Comparison of ENCODE assay signal across 7 mouse cellular contexts in genomic region chr11:106272644-106273310, GRCm38 (mm10). TPM values are rescaled to one million over a fixed set of nuclear protein-coding genes. Genes with fewer than 3 reads are reported as not detected.
DNase-seq lines count a peak whose midpoint lies in the region; ATAC-seq lines count a peak whose summit lies in the region.

Gene Smarcd2 (minus strand): TSS chr11:106272972.

- H3K9me3 ChIP-seq in embryonic facial prominence, embryonic 11.5 days (replicated peaks; ENCODE audit: control insufficient read depth, low read length), result no peaks in the 10 kb centered on the region
- H3K9me3 ChIP-seq in limb, embryonic 10.5 days (replicated peaks), result no peaks in the 10 kb centered on the region
- H3K9me3 ChIP-seq in midbrain, embryonic 13.5 days, result no peaks in the 10 kb centered on the region

- no peaks in the 10 kb centered on the region for H3K27me3 ChIP-seq in embryonic facial prominence, embryonic 11.5 days (ENCODE audit: control insufficient read depth, insufficient read depth, low read length)
- H3K27me3 ChIP-seq in limb, embryonic 10.5 days (ENCODE audit: low read depth, poor library complexity, severe bottlenecking), result no peaks in the 10 kb centered on the region
- 0 out of 2 replicates have a peak, but pooled peaks cover 4% of the 10 kb centered on the region for H3K27me3 ChIP-seq in midbrain, embryonic 13.5 days

- peak; percentile 90 for ATAC-seq in embryonic facial prominence, embryonic 11.5 days (replicated peaks; ENCODE audit: insufficient number of reproducible peaks, low FRiP score, low TSS enrichment, low read depth)
- peak; percentile 81 for ATAC-seq in granulocyte monocyte progenitor cell, adult 5-6 weeks (replicated peaks; ENCODE audit: poor library complexity, severe bottlenecking)
- ATAC-seq in midbrain, embryonic 13.5 days, result peak; percentile 93

- peak within 1 kb of the TSS; percentile 97 for H3K4me3 ChIP-seq in embryonic facial prominence, embryonic 11.5 days (ENCODE audit: low read depth, low read length)
- H3K4me3 ChIP-seq in limb, embryonic 10.5 days, result peak within 1 kb of the TSS; percentile 89
- peak within 1 kb of the TSS; percentile 97 for H3K4me3 ChIP-seq in midbrain, embryonic 13.5 days (replicated peaks)

- H3K27ac ChIP-seq in embryonic facial prominence, embryonic 11.5 days (replicated peaks; ENCODE audit: low read depth, low read length), result peak within 1 kb of the TSS; percentile 93
- H3K27ac ChIP-seq in limb, embryonic 10.5 days, result peak within 1 kb of the TSS; percentile 98
- peak within 1 kb of the TSS; percentile 89 for H3K27ac ChIP-seq in midbrain, embryonic 13.5 days

- peak within 1 kb of the TSS; percentile 77 for H3K4me2 ChIP-seq in embryonic facial prominence, embryonic 11.5 days (ENCODE audit: low read depth, low read length)
- peak within 1 kb of the TSS; percentile 89 for H3K4me2 ChIP-seq in midbrain, embryonic 13.5 days (replicated peaks)

- DNase-seq in adrenal gland, postnatal 14 days, result peak; percentile 100
- peak; percentile 99 for DNase-seq in embryonic facial prominence, embryonic 11.5 days (ENCODE audit: low spot score)
- DNase-seq in kidney, adult 11 months, result peak; percentile 100
- DNase-seq in limb, embryonic 10.5 days (ENCODE audit: low spot score), result peak; percentile 99
- DNase-seq in spleen, adult 12 weeks (ENCODE audit: low spot score), result peak; percentile 99

- WGBS in embryonic facial prominence, embryonic 11.5 days, result under 1% methylated on average over 71 of the region's 72 CpGs
- under 1% methylated on average over 72 of the region's 72 CpGs for WGBS in limb, embryonic 10.5 days
- WGBS in midbrain, embryonic 13.5 days, result under 1% methylated on average over 72 of the region's 72 CpGs

- no peaks in the 10 kb centered on the region for H3K36me3 ChIP-seq in embryonic facial prominence, embryonic 11.5 days (replicated peaks; ENCODE audit: control insufficient read depth, insufficient read depth, low read depth, low read length)
- H3K36me3 ChIP-seq in limb, embryonic 10.5 days, result peaks cover 10% of the 10 kb centered on the region
- H3K36me3 ChIP-seq in midbrain, embryonic 13.5 days, result no peaks in the 10 kb centered on the region

- H3K4me1 ChIP-seq in embryonic facial prominence, embryonic 11.5 days (ENCODE audit: control insufficient read depth, insufficient read depth, low read length), result peaks cover 6% of the 10 kb centered on the region; the same call in 1 of the 2 replicates
- H3K4me1 ChIP-seq in limb, embryonic 10.5 days, result peaks cover 70% of the 10 kb centered on the region
- H3K4me1 ChIP-seq in midbrain, embryonic 13.5 days (replicated peaks), result peaks cover 50% of the 10 kb centered on the region

- H3K9ac ChIP-seq in embryonic facial prominence, embryonic 11.5 days (replicated peaks; ENCODE audit: low read length), result peak within 1 kb of the TSS; percentile 98
- H3K9ac ChIP-seq in midbrain, embryonic 13.5 days (replicated peaks), result peak within 1 kb of the TSS; percentile 96

RNA-seq across cellular contexts. Expression of gene Smarcd2, which starts in this region (rescaled TPM):
- 79.9 and 91.0 TPM in 2 replicates for total RNA-seq in adrenal gland, postnatal 14 days (2021)
- polyA plus RNA-seq in embryonic facial prominence, embryonic 11.5 days (2014; fragmentation: Nextera tagmentation; extraction: Ambion mirVana), result 57.0 and 60.6 TPM in 2 replicates
- total RNA-seq in granulocyte monocyte progenitor cell, adult 5-6 weeks (2014; fragmentation: Nextera tagmentation), result 76.4 and 91.7 TPM in 2 replicates
- total RNA-seq in granulocyte monocyte progenitor cell, adult 5-6 weeks (2017), result 200 and 221 TPM in 2 replicates
- 66.4 and 72.6 TPM in 2 replicates for polyA plus RNA-seq in limb, embryonic 10.5 days (2016; fragmentation: Nextera tagmentation; extraction: Ambion mirVana)
- polyA plus RNA-seq in midbrain, embryonic 13.5 days (2015; fragmentation: Nextera tagmentation; extraction: Ambion mirVana), result 10.8 and 11.4 TPM in 2 replicates

Comparison
In these comparisons a context has a peak if more than half of its experiments do, and no peak if none do; other contexts are left out.
1. Peak in every context shown above with its lines: DNase-seq, ATAC-seq, H3K4me3 ChIP-seq and H3K27ac ChIP-seq.